Comparison of ENCODE assay signal across 8 mouse cellular contexts in the genomic region with DNA sequence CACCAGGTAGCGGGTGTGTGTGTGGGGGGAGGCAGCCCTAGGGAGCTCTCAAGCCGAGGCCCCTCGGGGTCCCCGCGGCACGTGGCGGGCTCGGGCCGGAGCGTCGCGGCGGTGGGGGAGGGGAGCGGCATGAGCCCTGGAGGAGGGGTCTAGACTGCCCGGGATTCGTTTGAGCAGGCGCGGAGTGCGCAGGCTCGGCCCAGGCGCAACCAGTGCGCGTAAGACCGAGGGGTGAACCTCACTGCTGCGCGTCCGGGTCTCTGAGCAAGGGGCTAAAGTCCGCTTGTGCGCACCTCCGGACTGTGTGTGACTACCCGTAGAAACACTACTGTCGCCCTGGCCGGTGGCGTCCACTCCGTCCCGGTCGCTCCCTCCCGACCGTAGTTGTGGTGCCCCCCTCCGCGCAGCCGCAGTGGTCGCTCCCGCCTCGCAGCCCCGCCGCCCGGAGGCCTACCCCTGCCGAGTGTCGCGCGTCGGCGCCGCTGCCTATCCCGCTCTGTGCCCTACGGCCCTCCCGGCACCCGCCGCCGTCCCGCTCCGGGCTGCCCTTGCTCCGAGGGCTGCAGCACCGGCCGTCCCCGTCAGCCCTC. TPM values are rescaled to one million over a fixed set of nuclear protein-coding genes. Genes with fewer than 3 reads are reported as not detected.
A peak's percentile ranks its signal among the peaks of the same experiment; 100 is the strongest.
DNase-seq lines count a peak whose midpoint lies in the region; ATAC-seq lines count a peak whose summit lies in the region.

Gene Hdac2 (plus strand): TSS at position 459 of the 590 bp plus-strand sequence.

- H3K27ac ChIP-seq in hindbrain, embryonic 13.5 days: peak within 1 kb of the TSS; percentile 100

- H3K4me1 ChIP-seq in hindbrain, embryonic 13.5 days (replicated peaks): peaks cover 30% of the 10 kb centered on the region

- H3K27me3 ChIP-seq in hindbrain, embryonic 13.5 days: no peaks in the 10 kb centered on the region

- peak within 1 kb of the TSS; percentile 100 for H3K9ac ChIP-seq in hindbrain, embryonic 13.5 days

- H3K36me3 ChIP-seq in hindbrain, embryonic 13.5 days: no peaks in the 10 kb centered on the region

- peak; percentile 98 for ATAC-seq in hindbrain, embryonic 13.5 days (ENCODE audit: low FRiP score)

- peak within 1 kb of the TSS; percentile 68 for H3K4me2 ChIP-seq in hindbrain, embryonic 13.5 days

- under 1% methylated on average over 67 of the region's 67 CpGs for WGBS in hindbrain, embryonic 13.5 days

- H3K4me3 ChIP-seq in hindbrain, embryonic 13.5 days: peak within 1 kb of the TSS; percentile 93

- no peaks in the 10 kb centered on the region for H3K9me3 ChIP-seq in hindbrain, embryonic 13.5 days

- DNase-seq in NIH3T3 (ENCODE audit: low read depth): peak; percentile 95
- peak; percentile 94 to 95 for DNase-seq in cerebellum, postnatal 10 days
- peak; percentile 78 to 81 for DNase-seq in frontal cortex, postnatal 14 days (ENCODE audit: low spot score in 2 of 2)
- peak; percentile 78 to 93 for DNase-seq in layer of hippocampus, postnatal 25 days (ENCODE audit: extremely low spot score in 1 of 2, low spot score in 1 of 2)
- DNase-seq in lung, postnatal 25 days (ENCODE audit: low spot score): peak; percentile 85
- peak; percentile 91 for DNase-seq in retina, embryonic 14.5 days (ENCODE audit: low spot score)
- peak; percentile 92 for DNase-seq in thymus, postnatal 4 days

RNA-seq across cellular contexts. Expression of gene Hdac2, which starts in this region (rescaled TPM):
- polyA plus RNA-seq in hindbrain, embryonic 13.5 days (2015; fragmentation: Nextera tagmentation; extraction: Ambion mirVana): 424 and 446 TPM in 2 replicates
- 10 to 100 TPM; 94.9 to 96.3 TPM for total RNA-seq in layer of hippocampus, postnatal 25 days (2021)

Comparison
In these comparisons a context has a peak if more than half of its experiments do, and no peak if none do; other contexts are left out.
1. Peak in every context shown above with its lines: DNase-seq, ATAC-seq, H3K4me3 ChIP-seq and H3K27ac ChIP-seq.